Mouse (Mus musculus) G1E (cell line): ENCODE results near the gene Acsl1.

ENCODE experiments used
- CTCF ChIP-seq: IDR thresholded peaks from 2 replicates; pipeline ENCODE4 v1.5.1; 2012; ENCODE audit warnings: low read depth, low read length, inconsistent platforms, mixed read lengths
- TAL1 ChIP-seq: conservative IDR thresholded peaks from 2 replicates; pipeline ENCODE4 v1.6.1; 2012; ENCODE audit warnings: low read depth, low read length, inconsistent platforms, mixed read lengths

DNA sequence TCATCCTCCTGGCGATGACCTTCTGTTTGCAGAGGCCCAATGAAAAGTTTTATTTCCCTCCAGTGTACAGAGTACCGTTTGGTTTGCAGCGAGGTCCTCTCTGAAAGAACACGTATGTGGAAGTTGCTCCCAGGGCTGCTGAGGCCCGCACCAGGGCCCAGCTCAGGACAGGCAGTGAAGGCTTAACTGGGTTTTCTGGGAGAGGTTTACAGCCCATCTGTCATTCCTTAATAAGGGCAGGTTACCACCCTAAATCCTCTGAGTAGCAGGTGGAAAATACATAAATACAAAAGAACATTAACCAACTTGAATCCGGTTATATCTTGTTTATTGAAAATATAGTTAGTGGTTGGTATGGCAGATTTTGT lies 9.7 kb downstream of the Acsl1 start:
- TF ChIP-seq TAL1 (no peak), CTCF (no peak)
